Mouse (Mus musculus) midbrain, embryonic 12.5 days (tissue): ENCODE data around the gene Lat. TPM values are rescaled to one million over a fixed set of nuclear protein-coding genes. Genes with fewer than 3 reads are reported as not detected.
"Not testable (repeated sequence)": the region's sequence is repeated elsewhere in the genome, so short reads cannot be mapped to it uniquely, and the experiment has no call there.

Experiments
- ATAC-seq: fragments of 200-750 bp; cut with Nextera tagmentation; 2 replicates; pipeline ENCODE4 v1.8.0; 2017; ENCODE audit warnings: low read depth, moderate TSS enrichment, moderate library complexity; ENCODE audit not compliant: low FRiP score
- H3K27ac ChIP-seq: fragments of 300-500 bp; sonication (generic); replicated peaks from 2 replicates; pipeline ENCODE4 v1.5.1; 2016; ENCODE audit warnings: mild to moderate bottlenecking
- H3K27me3 ChIP-seq: fragments of 300-500 bp; sonication (generic); 2 replicates; pipeline ENCODE4 v1.6.1; 2016; ENCODE audit warnings: mild to moderate bottlenecking
- H3K36me3 ChIP-seq: fragments of 300-500 bp; sonication (generic); 2 replicates; pipeline ENCODE4 v1.6.1; 2016
- H3K4me1 ChIP-seq: fragments of 300-500 bp; sonication (generic); 2 replicates; pipeline ENCODE4 v1.6.1; 2016
- H3K4me2 ChIP-seq: fragments of 300-500 bp; sonication (generic); replicated peaks from 2 replicates; pipeline ENCODE4 v1.6.1; 2016; ENCODE audit warnings: mild to moderate bottlenecking, moderate library complexity
- H3K4me3 ChIP-seq: fragments of 300-500 bp; sonication (generic); 2 replicates; pipeline ENCODE4 v1.5.1; 2016; ENCODE audit warnings: mild to moderate bottlenecking
- H3K9ac ChIP-seq: fragments of 300-500 bp; sonication (generic); replicated peaks from 2 replicates; pipeline ENCODE4 v1.6.1; 2016; ENCODE audit warnings: mild to moderate bottlenecking, moderate library complexity
- H3K9me3 ChIP-seq: fragments of 300-500 bp; sonication (generic); 2 replicates; pipeline ENCODE4 v1.6.1; 2016; ENCODE audit warnings: mild to moderate bottlenecking
- WGBS: fragments of 180-500 bp; shearing (Covaris S2); methylation state at CpG from one replicate; pipeline ENCODE4 v1.1.7; 2016; 5-methylcytosine and 5-hydroxymethylcytosine counted together
- microRNA-seq: library from miRNA; unstranded; fragments of <30 nt; microRNA quantifications from one replicate; pipeline ENCODE4, GENCODE M21; 2017
- polyA plus RNA-seq: library from polyadenylated mRNA; unstranded; fragments of >200 nt; fragmentation: Nextera tagmentation; extraction: Ambion mirVana; gene quantifications from 2 replicates; pipeline ENCODE4 v1.2.1, GENCODE M21; 2016

The Lat gene
- polyA plus RNA-seq, 1 experiment from 2014 or later: 1.4 TPM

- Histone ChIP-seq H3K27ac (no peak overlapping the region), H3K36me3 (no peaks in the 10 kb centered on the region), H3K9me3 (no peaks in the 10 kb centered on the region), H3K4me1 (no peaks in the 10 kb centered on the region), H3K4me3 (no peak overlapping the region), H3K4me2 (no peak overlapping the region), H3K9ac (no peak overlapping the region), H3K27me3 (peaks cover 3% of the 10 kb centered on the region; the same call in 1 of the 2 replicates)
- WGBS: 86% methylated on average over 9 of the region's 9 CpGs
- ATAC-seq: no peak
Measured at GRCm38 (mm10) chr7:126329907-126330645, 39.3 kb downstream of the Lat start.

DNA sequence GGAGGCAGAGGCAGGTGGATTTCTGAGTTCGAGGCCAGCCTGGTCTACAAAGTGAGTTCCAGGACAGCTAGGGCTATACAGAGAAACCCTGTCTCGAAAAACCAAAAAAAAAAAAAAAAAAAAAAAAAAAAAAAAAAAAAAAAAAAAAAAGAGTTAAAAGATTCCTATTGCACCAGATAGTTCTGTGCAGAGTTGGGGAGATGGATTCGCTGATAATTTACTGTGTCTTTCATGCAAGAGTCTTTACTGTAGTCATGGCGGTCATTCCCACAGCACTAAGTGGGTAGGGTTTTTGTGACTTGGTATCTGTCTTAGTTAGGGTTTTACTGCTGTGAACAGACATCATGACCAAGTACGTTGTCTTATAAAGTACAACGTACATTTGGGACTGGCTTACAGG lies 40.5 kb downstream of the Lat start:
- H3K4me1 ChIP-seq, H3K4me3 ChIP-seq, H3K27ac ChIP-seq, H3K4me2 ChIP-seq, H3K36me3 ChIP-seq, ATAC-seq, H3K9ac ChIP-seq, H3K9me3 ChIP-seq: not testable (repeated sequence)
- 92% methylated on average over 5 of the region's 6 CpGs for WGBS
- H3K27me3 ChIP-seq: peaks cover 14% of the 10 kb centered on the region

DNA sequence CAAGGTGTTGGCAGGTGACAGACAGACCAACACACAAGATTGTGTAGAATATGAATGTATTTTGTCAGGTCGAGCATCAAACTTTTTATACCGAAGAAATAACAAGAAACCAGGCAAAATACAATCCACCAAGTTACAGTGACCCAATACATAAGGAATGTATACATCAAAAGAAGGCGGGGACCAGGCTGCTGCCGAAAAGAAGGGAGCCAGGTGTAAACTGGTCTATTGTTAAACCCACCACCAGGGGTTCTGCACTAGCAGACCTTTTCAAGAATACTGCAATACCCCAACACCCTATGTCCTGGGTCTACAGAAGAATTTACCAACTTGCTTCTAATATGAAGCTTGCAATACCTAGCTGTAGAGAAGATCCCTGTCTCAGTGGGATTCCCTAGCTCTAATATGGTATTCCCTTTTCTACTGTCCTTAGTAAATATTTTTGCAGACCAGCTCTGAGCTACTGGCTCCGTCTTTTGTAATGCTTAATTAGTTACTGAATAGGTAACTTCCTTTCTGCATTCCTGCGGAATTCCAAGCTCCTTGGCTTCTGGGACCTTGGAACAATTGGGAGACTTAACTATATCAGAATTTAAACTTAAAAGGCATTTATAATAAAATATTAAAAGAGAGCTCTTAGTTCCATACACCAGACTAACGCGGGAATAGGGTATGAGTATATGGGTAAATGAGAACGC lies 43.6 kb downstream of the Lat start:
- H3K4me3 ChIP-seq, H3K4me2 ChIP-seq, H3K27ac ChIP-seq, H3K36me3 ChIP-seq, H3K9ac ChIP-seq, H3K9me3 ChIP-seq, ATAC-seq, H3K4me1 ChIP-seq: not testable (repeated sequence)
- 27% methylated on average over 9 of the region's 9 CpGs for WGBS
- peaks cover 14% of the 10 kb centered on the region for H3K27me3 ChIP-seq

GRCm38 (mm10) chr7:126324791-126325190 lies 44.6 kb downstream of the Lat start:
- no peak overlapping the region for H3K4me2 ChIP-seq
- no peak overlapping the region for H3K9ac ChIP-seq
- H3K27ac ChIP-seq: no peak overlapping the region
- H3K36me3 ChIP-seq: no peaks in the 10 kb centered on the region
- no peak overlapping the region for H3K4me3 ChIP-seq
- peaks cover 14% of the 10 kb centered on the region for H3K27me3 ChIP-seq
- no peaks in the 10 kb centered on the region for H3K9me3 ChIP-seq
- no peaks in the 10 kb centered on the region for H3K4me1 ChIP-seq
- WGBS: 53% methylated on average over 3 of the region's 3 CpGs
- ATAC-seq: no peak

DNA sequence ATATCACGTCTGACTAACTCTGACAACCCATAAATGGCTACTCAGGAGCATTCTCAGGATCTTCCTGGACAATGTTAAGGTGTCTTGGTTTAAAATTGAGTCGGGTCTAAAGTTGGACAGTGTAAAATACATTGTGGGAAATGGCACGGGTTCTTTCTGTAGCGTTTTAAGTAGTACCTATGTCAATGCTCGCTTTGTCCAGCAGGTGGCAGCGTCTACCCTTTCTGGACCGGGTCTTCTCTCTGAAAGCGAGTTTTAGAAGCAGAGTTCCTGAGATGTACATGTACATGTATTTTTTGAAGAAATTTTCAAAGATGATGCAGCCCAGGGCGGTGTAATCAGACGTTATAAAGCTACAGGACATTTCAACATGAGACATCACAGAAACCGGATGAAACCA lies 45.6 kb downstream of the Lat start:
- no peaks in the 10 kb centered on the region for H3K36me3 ChIP-seq
- H3K27me3 ChIP-seq: peaks cover 14% of the 10 kb centered on the region
- H3K4me1 ChIP-seq: no peaks in the 10 kb centered on the region
- 8% methylated on average over 11 of the region's 11 CpGs for WGBS
- H3K9me3 ChIP-seq: no peaks in the 10 kb centered on the region
- no peak overlapping the region for H3K4me3 ChIP-seq
- H3K27ac ChIP-seq: no peak overlapping the region
- no peak overlapping the region for H3K9ac ChIP-seq
- no peak for ATAC-seq
- no peak overlapping the region for H3K4me2 ChIP-seq

DNA sequence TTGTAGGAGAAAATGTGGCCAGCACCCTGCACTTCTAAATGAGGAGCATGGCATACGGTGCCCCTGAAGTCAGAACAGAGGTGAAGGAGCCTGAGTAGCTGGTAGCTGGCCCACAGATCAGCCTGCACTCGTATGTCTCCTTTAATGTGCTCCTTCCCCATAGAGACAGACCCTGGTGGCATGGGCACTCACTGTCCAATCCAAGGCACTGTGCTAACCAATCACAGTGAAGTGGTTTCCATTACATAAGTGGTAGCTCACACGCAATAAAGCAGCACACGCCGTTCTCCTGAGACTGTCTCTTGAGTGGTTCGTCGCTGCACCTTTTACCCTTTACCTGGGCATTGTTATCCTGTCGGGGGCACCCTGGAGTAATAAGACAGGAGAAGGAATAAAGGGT lies 55.1 kb downstream of the Lat start:
- Histone ChIP-seq H3K27me3 (no peaks in the 10 kb centered on the region), H3K9ac (no peak overlapping the region), H3K4me3 (no peak overlapping the region), H3K4me2 (no peak overlapping the region), H3K9me3 (no peaks in the 10 kb centered on the region), H3K4me1 (no peaks in the 10 kb centered on the region), H3K27ac (no peak overlapping the region), H3K36me3 (no peaks in the 10 kb centered on the region)
- WGBS: 80% methylated on average over 8 of the region's 8 CpGs
- no peak for ATAC-seq

Small RNAs within 50 kb of the gene (microRNA-seq; reads per million reads assigned to microRNA genes)
- gene Mir7058: not detected

Other genes starting within 250 kb of the Lat start
- gene Xpo6, start 169.1 kb downstream of the Lat start, polyA plus RNA-seq: 68.3 and 76.6 TPM in 2 replicates
- 276 and 311 TPM in 2 replicates for gene Sbk1, start 97.0 kb downstream of the Lat start, polyA plus RNA-seq
- gene Spns1, start 7.9 kb upstream of the Lat start, polyA plus RNA-seq: 64.3 and 66.9 TPM in 2 replicates
- gene Nfatc2ip, start 27.2 kb upstream of the Lat start, polyA plus RNA-seq: 3.4 and 4.3 TPM in 2 replicates
- gene Cd19, start 45.3 kb upstream of the Lat start, polyA plus RNA-seq: not detected in 2 replicates
- gene Rabep2, start 59.2 kb upstream of the Lat start, polyA plus RNA-seq: 25.1 and 26.0 TPM in 2 replicates
- 0.57 and 0.58 TPM in 2 replicates for gene Atp2a1, start 93.5 kb upstream of the Lat start, polyA plus RNA-seq
- 60.9 and 66.1 TPM in 2 replicates for gene Sh2b1, start 105.9 kb upstream of the Lat start, polyA plus RNA-seq
- gene Tufm, start 117.8 kb upstream of the Lat start, polyA plus RNA-seq: 115 and 119 TPM in 2 replicates
- gene Atxn2l, start 133.9 kb upstream of the Lat start, polyA plus RNA-seq: 72.8 and 82.0 TPM in 2 replicates
- 200 and 222 TPM in 2 replicates for gene Eif3c, start 196.8 kb upstream of the Lat start, polyA plus RNA-seq
- gene Apobr, start 215.4 kb upstream of the Lat start, polyA plus RNA-seq: 0.27 and 0.63 TPM in 2 replicates
- 26.1 and 29.2 TPM in 2 replicates for gene Cln3, start 216.2 kb upstream of the Lat start, polyA plus RNA-seq
- not detected in 2 replicates for gene Il27, start 225.4 kb upstream of the Lat start, polyA plus RNA-seq